Mouse (Mus musculus) midbrain, postnatal 0 days (tissue): ENCODE data around the gene Boc. TPM values are rescaled to one million over a fixed set of nuclear protein-coding genes. Genes with fewer than 3 reads are reported as not detected.

Source experiments
- ATAC-seq: fragments of 200-750 bp; cut with Nextera tagmentation; 2 replicates; pipeline ENCODE4 v1.8.0; 2017; ENCODE audit warnings: moderate number of reproducible peaks, mild to moderate bottlenecking, moderate TSS enrichment, moderate library complexity; ENCODE audit not compliant: low FRiP score
- DNase-seq: peaks from one replicate; pipeline ENCODE4 v3.0.0-alpha.2; 2015; ENCODE audit warnings: low spot score
- H3K27ac ChIP-seq: fragments of 300-500 bp; sonication (generic); 2 replicates; pipeline ENCODE4 v1.5.1; 2014; ENCODE audit warnings: low read depth, mild to moderate bottlenecking, low read length, mixed read lengths
- H3K27me3 ChIP-seq: fragments of 300-500 bp; sonication (generic); 2 replicates; pipeline ENCODE4 v1.6.1; 2014; ENCODE audit warnings: low read length, control low read depth, mixed read lengths; ENCODE audit not compliant: insufficient read depth
- H3K36me3 ChIP-seq: fragments of 300-500 bp; sonication (generic); 2 replicates; pipeline ENCODE4 v1.6.1; 2014; ENCODE audit warnings: low read length, control low read depth, mixed read lengths; ENCODE audit not compliant: insufficient read depth
- H3K4me1 ChIP-seq: fragments of 300-500 bp; sonication (generic); 2 replicates; pipeline ENCODE4 v1.6.1; 2014; ENCODE audit warnings: mild to moderate bottlenecking, control low read depth, antibody characterized with exemption, low read length, mixed read lengths; ENCODE audit not compliant: insufficient read depth
- H3K4me2 ChIP-seq: fragments of 300-500 bp; sonication (generic); 2 replicates; pipeline ENCODE4 v1.6.1; 2014; ENCODE audit warnings: low read depth, mild to moderate bottlenecking, low read length, mixed read lengths; ENCODE audit not compliant: poor library complexity, severe bottlenecking
- H3K4me3 ChIP-seq: fragments of 300-500 bp; sonication (generic); 2 replicates; pipeline ENCODE4 v1.5.1; 2014; ENCODE audit warnings: low read depth, mild to moderate bottlenecking, low read length, moderate library complexity
- H3K9ac ChIP-seq: fragments of 300-500 bp; sonication (generic); replicated peaks from 2 replicates; pipeline ENCODE4 v1.6.1; 2014; ENCODE audit warnings: mild to moderate bottlenecking, low read length, moderate library complexity, mixed read lengths; ENCODE audit not compliant: poor library complexity, severe bottlenecking
- H3K9me3 ChIP-seq: fragments of 300-500 bp; sonication (generic); 2 replicates; pipeline ENCODE4 v1.6.1; 2016; ENCODE audit warnings: low read length, control low read depth
- CTCF ChIP-seq: IDR thresholded peaks from 2 replicates; pipeline ENCODE4 v1.5.1; 2016; ENCODE audit warnings: antibody characterized with exemption, mild to moderate bottlenecking
- WGBS: fragments of 180-500 bp; shearing (Covaris S2); extraction: QIAGEN DNeasy Blood & Tissue Kit; methylation state at CpG from one replicate; pipeline ENCODE4 v1.1.7; 2014; 5-methylcytosine and 5-hydroxymethylcytosine counted together
- polyA plus RNA-seq: library from polyadenylated mRNA; unstranded; fragments of >200 nt; fragmentation: Nextera tagmentation; extraction: Ambion mirVana; gene quantifications from 2 replicates; pipeline ENCODE4 v1.2.1, GENCODE M21; 2015
- total RNA-seq: library from RNA; depleted of rRNA; stranded (reverse); fragments of >200 nt; gene quantifications from 2 replicates; pipeline ENCODE4 v1.2.3, GENCODE M21; 2014

Gene Boc
- total and polyA plus RNA-seq, 2 experiments from 2014 or later: 2.7 to 24.9 TPM

DNA sequence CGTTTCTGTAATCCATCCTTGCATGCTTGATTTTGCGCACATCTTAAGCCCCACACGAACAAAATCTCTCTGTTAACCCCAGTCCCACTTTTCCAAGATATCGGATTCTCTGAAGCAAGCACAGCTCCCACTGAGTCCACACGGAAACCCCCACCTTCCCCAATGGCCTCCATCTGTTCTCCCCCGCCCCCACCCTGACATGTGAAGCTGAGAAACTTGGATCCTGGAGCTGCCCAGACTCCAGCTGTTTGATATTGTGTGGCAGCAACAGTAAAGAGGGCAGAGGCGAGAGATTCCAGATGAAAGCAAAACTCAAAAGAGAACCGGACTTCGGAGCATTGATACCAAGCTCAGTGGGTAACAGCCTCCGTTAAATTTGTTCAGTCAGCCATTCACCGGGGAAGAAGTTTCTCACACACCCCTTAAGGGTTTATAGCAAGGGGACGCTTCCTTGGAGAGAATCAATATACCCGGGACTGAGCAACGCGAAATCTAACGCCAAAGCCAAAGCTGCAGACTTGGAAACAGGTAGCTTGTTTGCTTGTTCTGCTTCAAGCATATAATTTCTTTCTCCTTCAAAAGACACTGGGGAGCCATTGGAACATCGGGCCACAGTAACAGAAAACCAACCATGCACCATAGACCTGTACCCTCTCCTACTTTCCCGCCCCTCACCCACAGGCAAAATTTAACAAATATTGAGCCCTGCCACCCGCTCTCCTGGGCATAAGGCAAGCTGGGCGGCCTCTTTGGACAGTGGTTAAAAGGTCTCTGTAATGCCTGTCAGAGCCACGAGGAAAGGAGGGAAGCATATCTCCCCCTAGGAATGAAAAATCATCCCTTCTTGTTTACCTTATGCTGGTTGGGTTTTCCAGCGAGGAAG is 6.9 kb upstream of the Boc start:
- no peaks in the 10 kb centered on the region for H3K9me3 ChIP-seq
- no peaks in the 10 kb centered on the region for H3K4me1 ChIP-seq
- DNase-seq: peak; percentile 51
- H3K4me2 ChIP-seq: peak overlapping the region; percentile 45
- ATAC-seq: peak; percentile 66
- H3K27me3 ChIP-seq: no peaks in the 10 kb centered on the region
- 18% methylated on average over 22 of the region's 22 CpGs for WGBS
- H3K36me3 ChIP-seq: no peaks in the 10 kb centered on the region
- peak overlapping the region; percentile 12; the same call in 1 of the 2 replicates for H3K4me3 ChIP-seq
- no peak overlapping the region for H3K9ac ChIP-seq
- TF ChIP-seq CTCF: no peak
- no peak overlapping the region for H3K27ac ChIP-seq

DNA sequence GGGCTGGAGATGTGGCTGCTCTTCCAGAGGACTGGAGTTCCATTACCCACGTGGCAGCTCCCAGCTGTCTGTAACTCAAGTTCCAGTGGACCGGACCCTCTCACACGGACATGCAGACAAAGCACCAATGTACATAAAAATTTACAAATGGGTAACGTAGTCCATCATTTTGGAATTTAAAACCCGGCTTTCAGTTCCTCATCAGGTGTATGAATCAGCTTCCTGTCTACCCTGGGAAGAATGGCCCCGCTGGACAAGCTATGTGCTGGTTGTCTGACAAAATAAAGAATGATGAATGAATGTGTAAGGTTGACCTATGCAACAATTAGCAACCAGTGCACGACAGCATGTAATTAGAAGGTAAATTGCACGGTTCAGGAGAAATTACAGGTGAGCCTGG is 5.7 kb upstream of the Boc start:
- no peaks in the 10 kb centered on the region for H3K9me3 ChIP-seq
- WGBS: 70% methylated on average over 8 of the region's 8 CpGs
- H3K27ac ChIP-seq: no peak overlapping the region
- H3K27me3 ChIP-seq: no peaks in the 10 kb centered on the region
- H3K36me3 ChIP-seq: no peaks in the 10 kb centered on the region
- H3K4me1 ChIP-seq: no peaks in the 10 kb centered on the region
- H3K9ac ChIP-seq: no peak overlapping the region
- no peak for TF ChIP-seq CTCF
- no peak overlapping the region for H3K4me3 ChIP-seq
- DNase-seq: no peak
- no peak for ATAC-seq
- H3K4me2 ChIP-seq: no peak overlapping the region

DNA sequence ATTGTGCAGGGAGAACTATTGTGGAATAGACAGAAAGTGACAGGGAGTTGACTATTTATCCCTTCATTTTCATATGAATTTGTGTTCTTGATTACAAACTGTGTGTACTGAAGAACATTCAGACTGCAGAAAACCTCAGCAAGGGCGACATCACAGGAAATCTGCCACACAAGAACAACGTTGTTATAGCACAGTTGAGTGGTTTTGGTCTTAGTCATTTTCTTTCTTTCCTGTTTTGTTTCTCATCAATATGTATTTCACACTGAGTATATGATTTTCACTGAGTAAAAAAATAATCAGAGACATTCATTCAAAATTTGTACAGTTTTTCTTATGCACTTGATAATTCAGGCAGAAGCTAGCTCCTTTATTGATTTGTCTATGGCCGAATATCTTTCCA is 3.4 kb upstream of the Boc start:
- no peak for DNase-seq
- Histone ChIP-seq H3K4me3 (no peak overlapping the region), H3K4me2 (no peak overlapping the region), H3K9me3 (no peaks in the 10 kb centered on the region), H3K27me3 (no peaks in the 10 kb centered on the region), H3K36me3 (no peaks in the 10 kb centered on the region), H3K27ac (no peak overlapping the region), H3K4me1 (no peaks in the 10 kb centered on the region), H3K9ac (no peak overlapping the region)
- WGBS: 64% methylated on average over 3 of the region's 3 CpGs
- TF ChIP-seq CTCF: no peak
- no peak for ATAC-seq

DNA sequence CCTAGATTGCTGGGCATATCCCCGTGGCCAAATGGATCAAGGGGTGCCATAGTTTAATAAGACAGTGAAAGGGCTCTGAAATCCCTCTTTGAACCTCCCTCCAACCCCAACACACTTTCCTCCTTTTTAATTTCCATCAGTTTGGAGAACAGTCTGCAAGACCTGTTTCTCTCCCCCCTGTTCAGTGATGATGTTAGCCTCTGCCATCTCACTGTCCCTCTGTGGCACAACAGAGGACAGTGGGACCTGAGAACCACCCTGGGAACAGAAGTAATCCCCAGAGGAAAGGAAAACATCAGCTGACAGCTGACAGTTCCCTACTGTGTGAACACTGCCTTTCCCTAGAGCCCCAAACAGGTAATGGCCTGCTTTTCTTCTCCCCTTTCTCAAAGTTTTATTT is 1.5 kb upstream of the Boc start:
- no peak for ATAC-seq
- WGBS: 28% methylated on average over 1 of the region's 1 CpGs
- no peak for TF ChIP-seq CTCF
- 0 out of 2 replicates have a peak, but pooled peaks cover 3% of the 10 kb centered on the region for H3K4me1 ChIP-seq
- H3K9ac ChIP-seq: no peak overlapping the region
- no peak overlapping the region for H3K4me2 ChIP-seq
- H3K27ac ChIP-seq: no peak overlapping the region
- DNase-seq: no peak
- no peaks in the 10 kb centered on the region for H3K27me3 ChIP-seq
- no peak overlapping the region for H3K4me3 ChIP-seq
- no peaks in the 10 kb centered on the region for H3K36me3 ChIP-seq
- no peaks in the 10 kb centered on the region for H3K9me3 ChIP-seq

DNA sequence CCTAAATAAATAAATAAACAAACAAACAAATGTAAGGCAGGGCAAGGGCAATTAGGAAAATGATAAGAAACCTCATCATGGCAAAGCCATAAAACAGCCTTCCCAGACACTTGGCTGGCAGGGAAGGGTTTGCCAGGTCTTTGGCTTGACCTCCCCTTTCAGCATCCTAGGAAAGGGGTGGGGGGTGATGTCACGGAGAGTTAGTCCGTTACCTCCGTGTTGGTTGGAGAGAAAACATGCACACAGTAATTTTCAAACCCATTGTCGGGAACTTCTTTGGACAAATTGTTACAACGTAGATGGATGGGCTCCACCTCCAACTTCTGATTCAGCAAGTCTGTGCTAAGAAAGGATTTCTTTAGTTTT is 616 bp upstream of the Boc start:
- no peak for TF ChIP-seq CTCF
- Histone ChIP-seq H3K9ac (no peak overlapping the region), H3K4me2 (peak overlapping the region; percentile 99), H3K27me3 (no peaks in the 10 kb centered on the region), H3K36me3 (no peaks in the 10 kb centered on the region), H3K4me3 (peak overlapping the region; percentile 55), H3K27ac (no peak overlapping the region), H3K9me3 (no peaks in the 10 kb centered on the region), H3K4me1 (0 out of 2 replicates have a peak, but pooled peaks cover 3% of the 10 kb centered on the region)
- DNase-seq (no peak), ATAC-seq (no peak)
- 11% methylated on average over 5 of the region's 5 CpGs for WGBS

DNA sequence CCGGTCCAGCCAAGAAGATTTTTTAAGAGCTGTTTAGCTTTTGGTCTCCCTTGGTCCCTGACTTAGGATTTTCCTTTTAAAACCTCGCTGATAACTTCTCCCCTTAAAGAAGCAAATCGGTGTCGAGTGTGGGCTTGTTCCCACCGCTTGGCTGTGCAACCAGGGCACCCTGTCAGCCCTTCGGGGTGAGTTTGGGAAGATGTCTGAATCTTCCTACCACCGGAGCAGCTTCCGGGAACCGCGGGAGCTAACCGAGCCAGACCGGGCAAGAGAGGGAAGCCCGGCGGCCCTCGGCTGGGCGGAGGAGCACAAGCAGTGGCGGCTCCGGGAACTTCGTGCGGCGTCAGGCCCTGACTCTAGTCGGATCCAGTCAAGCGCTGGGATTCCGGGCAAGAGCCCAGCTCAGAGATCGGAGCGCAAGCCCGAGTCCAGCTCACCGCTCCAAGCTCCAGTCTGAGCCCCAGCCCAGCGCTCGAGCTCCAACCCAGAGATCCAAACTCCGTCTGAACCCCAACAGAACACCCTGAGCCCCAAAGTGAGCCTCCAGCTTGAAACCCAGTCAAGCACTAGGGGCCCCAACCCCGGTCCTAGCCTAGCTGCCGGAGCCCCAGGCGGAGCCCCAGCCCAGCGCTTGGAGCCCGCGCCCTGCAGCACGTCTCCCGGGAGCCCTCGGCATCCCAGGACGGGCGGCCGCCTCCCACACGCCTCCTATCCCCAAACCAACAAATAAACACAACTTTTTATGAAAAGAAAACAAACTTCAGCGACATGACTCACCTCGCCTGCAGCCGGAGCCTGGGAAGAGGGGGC is 831 bp downstream of the Boc start:
- H3K4me3 ChIP-seq: peak overlapping the region; percentile 55
- peak; percentile 11; the same call in 1 of the 2 replicates for TF ChIP-seq CTCF
- peak overlapping the region; percentile 71 for H3K9ac ChIP-seq
- DNase-seq (peak; percentile 73), ATAC-seq (peak; percentile 74)
- H3K27ac ChIP-seq: peak overlapping the region; percentile 74
- H3K36me3 ChIP-seq: no peaks in the 10 kb centered on the region
- H3K27me3 ChIP-seq: no peaks in the 10 kb centered on the region
- H3K9me3 ChIP-seq: no peaks in the 10 kb centered on the region
- WGBS: under 1% methylated on average over 47 of the region's 47 CpGs
- peak overlapping the region; percentile 99 for H3K4me2 ChIP-seq
- H3K4me1 ChIP-seq: peaks cover 3% of the 10 kb centered on the region; the same call in 1 of the 2 replicates
